Mouse (Mus musculus) embryonic fibroblast, embryonic 13.5 days (primary cell): Measurements from ENCODE around the gene Tmem150b. TPM values are rescaled to one million over a fixed set of nuclear protein-coding genes. Genes with fewer than 3 reads are reported as not detected.

Experiments used
- H3K27ac ChIP-seq: 2 replicates; pipeline ENCODE4 v1.5.1; 2012; ENCODE audit warnings: low read length, control low read depth, inconsistent platforms; ENCODE audit not compliant: insufficient read depth
- H3K4me1 ChIP-seq: 2 replicates; pipeline ENCODE4 v1.6.1; 2011; ENCODE audit warnings: low read length; ENCODE audit not compliant: control insufficient read depth, insufficient read depth
- H3K4me3 ChIP-seq: 2 replicates; pipeline ENCODE4 v1.5.1; 2011; ENCODE audit warnings: mild to moderate bottlenecking, control low read depth, low read length; ENCODE audit not compliant: insufficient read depth
- CTCF ChIP-seq: IDR thresholded peaks from 2 replicates; pipeline ENCODE4 v1.5.1; 2011; ENCODE audit warnings: mild to moderate bottlenecking, control low read depth, low read length, moderate library complexity, borderline replicate concordance; ENCODE audit not compliant: insufficient read depth
- POLR2A ChIP-seq: IDR thresholded peaks from 2 replicates; pipeline ENCODE4 v1.6.1; 2011; ENCODE audit warnings: low read depth, mild to moderate bottlenecking, control low read depth, low read length, moderate library complexity
- polyA plus RNA-seq: library from polyadenylated mRNA; stranded (reverse); fragments of >200 nt; gene quantifications from 2 replicates; pipeline ENCODE4 v1.2.4, GENCODE M21; 2011; ENCODE audit warnings: low read depth; ENCODE audit not compliant: missing spikeins, insufficient read length

Gene Tmem150b
- polyA plus RNA-seq, 1 experiment, result not detected

DNA sequence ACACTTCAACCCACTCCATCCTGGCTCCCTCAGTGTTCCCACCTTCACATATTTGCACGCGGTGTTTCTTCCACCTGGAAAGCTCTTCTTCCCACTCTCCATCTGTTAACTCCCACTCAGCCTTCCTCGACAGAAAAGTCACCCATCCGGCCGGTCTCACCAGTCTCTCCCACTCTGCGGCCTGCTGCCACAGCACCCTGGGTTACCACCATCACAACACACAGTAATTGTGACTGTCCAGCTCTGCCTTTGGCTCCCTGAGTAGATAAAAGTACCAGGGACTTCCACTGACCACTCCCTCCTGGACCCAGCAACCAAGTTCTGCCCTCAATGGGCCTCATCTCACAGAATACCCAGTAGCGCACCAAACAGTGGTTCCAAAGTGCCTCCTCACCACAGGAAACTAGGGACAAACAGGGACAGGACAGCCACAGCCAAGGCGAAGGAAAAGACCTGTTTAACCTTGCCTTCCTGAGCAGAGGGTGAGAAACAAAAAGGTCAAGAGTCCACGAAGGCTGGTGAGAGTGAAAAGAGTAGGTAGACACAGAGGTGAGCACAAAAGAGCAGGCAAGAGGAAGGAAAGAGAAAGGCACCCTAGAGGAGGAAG lies 67.4 kb downstream of the Tmem150b start:
- peak overlapping the region; percentile 80 for H3K4me3 ChIP-seq
- no peak overlapping the region for H3K27ac ChIP-seq
- TF ChIP-seq POLR2A (no peak), CTCF (no peak)
- H3K4me1 ChIP-seq, result peaks cover 5% of the 10 kb centered on the region; the same call in 1 of the 2 replicates

Other genes starting within 250 kb of the Tmem150b start
- gene Ppp1r12c, start 223.6 kb downstream of the Tmem150b start, polyA plus RNA-seq, result 72.2 and 79.4 TPM in 2 replicates
- 1.4 and 1.7 TPM in 2 replicates for gene Tnnt1, start 208.9 kb downstream of the Tmem150b start, polyA plus RNA-seq
- gene Tnni3, start 201.0 kb downstream of the Tmem150b start, polyA plus RNA-seq, result 1.2 and 4.0 TPM in 2 replicates
- gene Dnaaf3, start 192.8 kb downstream of the Tmem150b start, polyA plus RNA-seq, result 2.2 and 3.2 TPM in 2 replicates
- 1.7 and 2.3 TPM in 2 replicates for gene Syt5, start 177.7 kb downstream of the Tmem150b start, polyA plus RNA-seq
- not detected in 2 replicates for gene Ptprh, start 121.2 kb downstream of the Tmem150b start, polyA plus RNA-seq
- 2.7 and 4.7 TPM in 2 replicates for gene Tmem86b, start 93.8 kb downstream of the Tmem150b start, polyA plus RNA-seq
- 47.6 and 60.3 TPM in 2 replicates for gene Ppp6r1, start 66.2 kb downstream of the Tmem150b start, polyA plus RNA-seq
- gene Hspbp1, start 40.2 kb downstream of the Tmem150b start, polyA plus RNA-seq, result 31.3 and 32.1 TPM in 2 replicates
- gene Brsk1, start 34.6 kb downstream of the Tmem150b start, polyA plus RNA-seq, result 11.3 and 15.1 TPM in 2 replicates
- gene Kmt5c, start 14.9 kb upstream of the Tmem150b start, polyA plus RNA-seq, result 15.9 and 18.3 TPM in 2 replicates
- 62.2 and 87.1 TPM in 2 replicates for gene Cox6b2, start 27.8 kb upstream of the Tmem150b start, polyA plus RNA-seq
- not detected in 2 replicates for gene Fam71e2, start 46.1 kb upstream of the Tmem150b start, polyA plus RNA-seq
- gene Il11, start 57.6 kb upstream of the Tmem150b start, polyA plus RNA-seq, result 3.3 and 7.8 TPM in 2 replicates
- gene Tmem190, start 57.7 kb upstream of the Tmem150b start, polyA plus RNA-seq, result not detected in 2 replicates
- gene Tmem238, start 64.4 kb upstream of the Tmem150b start, polyA plus RNA-seq, result 4.3 and 5.3 TPM in 2 replicates
- gene Rpl28, start 67.6 kb upstream of the Tmem150b start, polyA plus RNA-seq, result 404 and 438 TPM in 2 replicates
- 172 and 191 TPM in 2 replicates for gene Ube2s, start 87.3 kb upstream of the Tmem150b start, polyA plus RNA-seq
- not detected in 2 replicates for gene Shisa7, start 119.4 kb upstream of the Tmem150b start, polyA plus RNA-seq
- gene Isoc2b, start 145.0 kb upstream of the Tmem150b start, polyA plus RNA-seq, result 10.8 and 13.3 TPM in 2 replicates
- 9.3 and 11.2 TPM in 2 replicates for gene Isoc2a, start 151.9 kb upstream of the Tmem150b start, polyA plus RNA-seq
- gene Gm36210, start 181.3 kb upstream of the Tmem150b start, polyA plus RNA-seq, result not detected in 2 replicates
- 5.2 and 6.3 TPM in 2 replicates for gene Zfp628, start 190.0 kb upstream of the Tmem150b start, polyA plus RNA-seq
- 4.7 and 5.5 TPM in 2 replicates for gene Nat14, start 196.8 kb upstream of the Tmem150b start, polyA plus RNA-seq
- 24.1 and 29.8 TPM in 2 replicates for gene Ssc5d, start 200.5 kb upstream of the Tmem150b start, polyA plus RNA-seq
- not detected in 2 replicates for gene Sbk2, start 239.2 kb upstream of the Tmem150b start, polyA plus RNA-seq
- not detected in 2 replicates for gene Sbk3, start 245.9 kb upstream of the Tmem150b start, polyA plus RNA-seq